Mouse (Mus musculus): ENCODE results near the gene Nim1k.

GRCm38 (mm10) chr13:119681161-119681560, 74.5 kb downstream of the Nim1k start:
- TF ChIP-seq POLR2A (IDR thresholded peaks at IDR 0.05; ENCODE audit: control insufficient read depth, extremely low read depth, insufficient read depth, low read length, poor library complexity) (no peak), CTCF (IDR thresholded peaks at IDR 0.05; ENCODE audit: borderline replicate concordance, control insufficient read depth, extremely low read depth, insufficient read depth, low read length, poor library complexity) (no peak)

Data from thymus, adult 2 months (tissue).